17 mouse cellular contexts compared by ENCODE assay signal in genomic region chr16:10651804-10652203, GRCm38 (mm10).
"Had no signal": no experiment of that assay in that cellular context is flagged by ENCODE, and none has a peak within 500 bp of the region (broad histone marks: within the 10 kb centered on the region; RNA-seq: fewer than 3 reads in every experiment).

No protein-coding gene starts in this region.

- H3K9me3 ChIP-seq: intestine, embryonic 15.5 days; limb, embryonic 10.5 days; liver, embryonic 15.5 days; neural tube, embryonic 13.5 days had no signal

- ATAC-seq: intestine, embryonic 15.5 days; lung, postnatal 0 days had no signal

- H3K27ac ChIP-seq: intestine, embryonic 15.5 days; left cerebral cortex, adult 2 months; limb, embryonic 10.5 days; liver, embryonic 15.5 days; neural tube, embryonic 13.5 days had no signal

- H3K4me3 ChIP-seq: intestine, embryonic 15.5 days; left cerebral cortex, adult 2 months; limb, embryonic 10.5 days; liver, embryonic 15.5 days; neural tube, embryonic 13.5 days had no signal

- H3K36me3 ChIP-seq: intestine, embryonic 15.5 days; limb, embryonic 10.5 days; liver, embryonic 15.5 days; neural tube, embryonic 13.5 days had no signal

- H3K27me3 ChIP-seq: intestine, embryonic 15.5 days; neural tube, embryonic 13.5 days had no signal

- H3K9ac ChIP-seq: intestine, embryonic 15.5 days; liver, embryonic 15.5 days; neural tube, embryonic 13.5 days had no signal

- H3K4me2 ChIP-seq: intestine, embryonic 15.5 days; liver, embryonic 11.5 days; liver, embryonic 15.5 days; neural tube, embryonic 13.5 days had no signal

- DNase-seq: kidney, adult 18-20 months; kidney, postnatal 10 days; kidney, postnatal 4 days; lung, adult 2 months; lung, postnatal 4 days; retina, postnatal 1 day; right cerebral cortex, postnatal 4 days; spleen, adult 18-20 months; thymus, adult 18-20 months; thymus, postnatal 36 days had no signal
